Mouse (Mus musculus): ENCODE results near the gene Slc35f6. TPM values are rescaled to one million over a fixed set of nuclear protein-coding genes. Genes with fewer than 3 reads are reported as not detected.
"Not testable (repeated sequence)": the region's sequence is repeated elsewhere in the genome, so short reads cannot be mapped to it uniquely, and the experiment has no call there.

Slc35f6 gene
- polyA plus RNA-seq, 1 experiment from 2014 or later: 33.0 TPM

- H3K27ac ChIP-seq (ENCODE audit: low read length): no peak overlapping the region
- H3K4me1 ChIP-seq (ENCODE audit: control insufficient read depth, insufficient read depth, low read length): no peaks in the 10 kb centered on the region
- WGBS: 79% methylated on average over 3 of the region's 3 CpGs
- no peak overlapping the region for H3K4me3 ChIP-seq (ENCODE audit: low read depth, low read length)
- ATAC-seq: no peak
- no peaks in the 10 kb centered on the region for H3K27me3 ChIP-seq (ENCODE audit: control insufficient read depth, insufficient read depth, low read depth, low read length)
- H3K36me3 ChIP-seq (ENCODE audit: control insufficient read depth, insufficient read depth, low read length): no peaks in the 10 kb centered on the region
- H3K4me2 ChIP-seq (ENCODE audit: low read length): no peak overlapping the region
- no peak overlapping the region for H3K9ac ChIP-seq (ENCODE audit: low read depth, low read length)
- H3K9me3 ChIP-seq (replicated peaks; ENCODE audit: control insufficient read depth, low read length, poor library complexity, severe bottlenecking): no peaks in the 10 kb centered on the region
Observed at GRCm38 (mm10) chr5:30683993-30684392, 36.3 kb downstream of the Slc35f6 start.

- Histone ChIP-seq H3K27ac (ENCODE audit: low read length) (no peak overlapping the region), H3K9me3 (replicated peaks; ENCODE audit: control insufficient read depth, low read length, poor library complexity, severe bottlenecking) (no peaks in the 10 kb centered on the region), H3K4me3 (ENCODE audit: low read depth, low read length) (no peak overlapping the region), H3K4me1 (ENCODE audit: control insufficient read depth, insufficient read depth, low read length) (no peaks in the 10 kb centered on the region), H3K9ac (ENCODE audit: low read depth, low read length) (no peak overlapping the region), H3K4me2 (ENCODE audit: low read length) (no peak overlapping the region), H3K36me3 (ENCODE audit: control insufficient read depth, insufficient read depth, low read length) (no peaks in the 10 kb centered on the region), H3K27me3 (ENCODE audit: control insufficient read depth, insufficient read depth, low read depth, low read length) (no peaks in the 10 kb centered on the region)
- WGBS: 69% methylated on average over 3 of the region's 3 CpGs
- ATAC-seq: no peak
Observed at GRCm38 (mm10) chr5:30686781-30687180, 39.0 kb downstream of the Slc35f6 start.

GRCm38 (mm10) chr5:30700361-30701000 lies 52.7 kb downstream of the Slc35f6 start:
- Histone ChIP-seq H3K9me3 (replicated peaks; ENCODE audit: control insufficient read depth, low read length, poor library complexity, severe bottlenecking) (no peaks in the 10 kb centered on the region), H3K27ac (ENCODE audit: low read length) (no peak overlapping the region), H3K4me2 (ENCODE audit: low read length) (no peak overlapping the region), H3K9ac (ENCODE audit: low read depth, low read length) (no peak overlapping the region), H3K4me1 (ENCODE audit: control insufficient read depth, insufficient read depth, low read length) (no peaks in the 10 kb centered on the region), H3K4me3 (ENCODE audit: low read depth, low read length) (no peak overlapping the region), H3K36me3 (ENCODE audit: control insufficient read depth, insufficient read depth, low read length) (no peaks in the 10 kb centered on the region), H3K27me3 (ENCODE audit: control insufficient read depth, insufficient read depth, low read depth, low read length) (no peaks in the 10 kb centered on the region)
- 86% methylated on average over 8 of the region's 8 CpGs for WGBS
- ATAC-seq: no peak

- not testable (repeated sequence) for H3K9me3 ChIP-seq (replicated peaks; ENCODE audit: control insufficient read depth, low read length, poor library complexity, severe bottlenecking); H3K27ac ChIP-seq (ENCODE audit: low read length); H3K36me3 ChIP-seq (ENCODE audit: control insufficient read depth, insufficient read depth, low read length); H3K4me1 ChIP-seq (ENCODE audit: control insufficient read depth, insufficient read depth, low read length); H3K9ac ChIP-seq (ENCODE audit: low read depth, low read length); H3K4me2 ChIP-seq (ENCODE audit: low read length); ATAC-seq; H3K27me3 ChIP-seq (ENCODE audit: control insufficient read depth, insufficient read depth, low read depth, low read length); H3K4me3 ChIP-seq (ENCODE audit: low read depth, low read length)
- 42% methylated on average over 4 of the region's 4 CpGs for WGBS
Observed at GRCm38 (mm10) chr5:30701373-30701772, 53.6 kb downstream of the Slc35f6 start.

GRCm38 (mm10) chr5:30701866-30702265 lies 54.1 kb downstream of the Slc35f6 start:
- Histone ChIP-seq H3K4me2 (ENCODE audit: low read length) (no peak overlapping the region), H3K9ac (ENCODE audit: low read depth, low read length) (no peak overlapping the region)
- WGBS: 90% methylated on average over 3 of the region's 3 CpGs

More at GRCm38 (mm10) chr5:30701866-30702265, 54.1 kb downstream of the Slc35f6 start:
- Histone ChIP-seq H3K27ac (ENCODE audit: low read length) (no peak overlapping the region), H3K36me3 (ENCODE audit: control insufficient read depth, insufficient read depth, low read length) (no peaks in the 10 kb centered on the region), H3K27me3 (ENCODE audit: control insufficient read depth, insufficient read depth, low read depth, low read length) (no peaks in the 10 kb centered on the region), H3K9me3 (replicated peaks; ENCODE audit: control insufficient read depth, low read length, poor library complexity, severe bottlenecking) (no peaks in the 10 kb centered on the region), H3K4me1 (ENCODE audit: control insufficient read depth, insufficient read depth, low read length) (no peaks in the 10 kb centered on the region), H3K4me3 (ENCODE audit: low read depth, low read length) (no peak overlapping the region)
- ATAC-seq: no peak

Small RNA genes within 50 kb of the gene (microRNA-seq; reads per million reads assigned to microRNA genes)
- gene Mir5625: not detected

Other genes starting within 250 kb of the Slc35f6 start
- 4.0 and 5.5 TPM in 2 replicates for gene Otof, start 186.0 kb upstream of the Slc35f6 start, polyA plus RNA-seq (2015; fragmentation: Nextera tagmentation; extraction: Ambion mirVana)
- gene 1700001C02Rik, start 181.9 kb upstream of the Slc35f6 start, polyA plus RNA-seq (2015; fragmentation: Nextera tagmentation; extraction: Ambion mirVana): 0.71 and 2.1 TPM in 2 replicates
- gene Cib4, start 102.1 kb upstream of the Slc35f6 start, polyA plus RNA-seq (2015; fragmentation: Nextera tagmentation; extraction: Ambion mirVana): not detected in 2 replicates
- 6.1 and 6.6 TPM in 2 replicates for gene Kcnk3, start 59.8 kb upstream of the Slc35f6 start, polyA plus RNA-seq (2015; fragmentation: Nextera tagmentation; extraction: Ambion mirVana)
- 22.6 and 30.5 TPM in 2 replicates for gene Cenpa, start 18.8 kb downstream of the Slc35f6 start, polyA plus RNA-seq (2015; fragmentation: Nextera tagmentation; extraction: Ambion mirVana)
- gene Dpysl5, start 63.6 kb downstream of the Slc35f6 start, polyA plus RNA-seq (2015; fragmentation: Nextera tagmentation; extraction: Ambion mirVana): 284 and 306 TPM in 2 replicates
- gene Mapre3, start 166.7 kb downstream of the Slc35f6 start, polyA plus RNA-seq (2015; fragmentation: Nextera tagmentation; extraction: Ambion mirVana): 162 and 172 TPM in 2 replicates
- gene Tmem214, start 220.1 kb downstream of the Slc35f6 start, polyA plus RNA-seq (2015; fragmentation: Nextera tagmentation; extraction: Ambion mirVana): 67.5 and 69.7 TPM in 2 replicates
- gene Agbl5, start 240.8 kb downstream of the Slc35f6 start, polyA plus RNA-seq (2015; fragmentation: Nextera tagmentation; extraction: Ambion mirVana): 24.1 and 24.5 TPM in 2 replicates

Data from midbrain, embryonic 16.5 days (tissue).